Mouse (Mus musculus) thymus, postnatal 0 days (tissue): ENCODE measurements around the gene Map3k3. TPM values are rescaled to one million over a fixed set of nuclear protein-coding genes. Genes with fewer than 3 reads are reported as not detected.
"Not testable (repeated sequence)": the region's sequence is repeated elsewhere in the genome, so short reads cannot be mapped to it uniquely, and the experiment has no call there.

Experiments
- DNase-seq: peaks from one replicate; pipeline ENCODE4 v3.0.0-alpha.2; 2015; ENCODE audit warnings: low spot score
- polyA plus RNA-seq: library from polyadenylated mRNA; unstranded; fragments of >200 nt; fragmentation: Nextera tagmentation; extraction: Ambion mirVana; gene quantifications from 2 replicates; pipeline ENCODE4 v1.2.1, GENCODE M21; 2015

The Map3k3 gene
- polyA plus RNA-seq, 1 experiment from 2014 or later = 16.9 TPM

DNA sequence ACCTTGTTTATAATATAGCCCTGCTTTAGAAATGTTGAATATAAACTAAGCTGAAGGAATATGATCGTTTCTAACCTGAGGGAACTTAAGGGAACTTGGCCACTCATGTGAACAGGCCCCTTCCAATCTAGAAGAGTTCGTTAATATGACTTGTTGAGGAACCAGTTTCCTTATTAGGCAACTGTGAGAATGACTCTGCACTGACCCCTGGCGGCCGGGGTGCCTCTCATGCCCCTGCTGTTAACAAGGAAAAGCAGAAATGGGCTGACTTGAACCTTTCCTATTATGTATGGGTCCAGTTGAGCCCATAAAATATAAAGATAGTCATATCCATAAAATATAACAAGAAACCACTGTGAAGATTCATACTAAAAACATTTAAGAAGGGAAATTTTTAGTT is 8.1 kb upstream of the Map3k3 start:
- DNase-seq = peak; percentile 78

DNA sequence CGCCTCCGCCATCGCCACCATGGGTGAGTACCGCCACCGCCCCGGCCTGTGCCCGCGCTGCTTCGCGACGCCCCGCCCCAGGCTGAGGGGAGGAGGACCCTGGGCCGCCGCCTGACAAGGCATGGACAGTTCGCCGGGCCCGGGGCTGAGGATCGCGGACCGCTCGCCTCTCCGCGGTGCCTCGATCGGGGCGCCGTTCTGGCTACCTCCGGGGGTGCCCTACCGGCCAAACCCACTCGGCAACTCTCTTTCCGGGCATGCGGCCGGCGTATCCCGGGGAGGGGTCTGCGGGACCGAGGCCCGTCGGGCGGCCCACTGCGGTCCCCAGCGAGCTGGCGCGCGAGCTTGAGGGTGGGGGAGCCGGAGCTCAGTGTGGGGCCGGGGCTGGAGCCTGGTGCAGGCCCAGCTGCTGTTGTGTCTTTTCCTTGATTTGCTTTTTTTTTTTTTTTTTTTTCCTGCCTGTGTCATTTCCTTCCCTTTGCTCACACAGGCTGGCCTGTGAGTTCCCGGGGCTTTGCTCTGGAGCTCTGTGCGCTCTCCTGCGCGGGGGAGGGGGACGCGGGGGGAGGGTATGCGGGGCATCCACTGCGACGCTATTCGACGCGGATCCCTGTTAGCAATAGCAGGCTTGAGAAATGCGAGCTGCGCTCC is 623 bp downstream of the Map3k3 start:
- DNase-seq = peak; percentile 70

DNA sequence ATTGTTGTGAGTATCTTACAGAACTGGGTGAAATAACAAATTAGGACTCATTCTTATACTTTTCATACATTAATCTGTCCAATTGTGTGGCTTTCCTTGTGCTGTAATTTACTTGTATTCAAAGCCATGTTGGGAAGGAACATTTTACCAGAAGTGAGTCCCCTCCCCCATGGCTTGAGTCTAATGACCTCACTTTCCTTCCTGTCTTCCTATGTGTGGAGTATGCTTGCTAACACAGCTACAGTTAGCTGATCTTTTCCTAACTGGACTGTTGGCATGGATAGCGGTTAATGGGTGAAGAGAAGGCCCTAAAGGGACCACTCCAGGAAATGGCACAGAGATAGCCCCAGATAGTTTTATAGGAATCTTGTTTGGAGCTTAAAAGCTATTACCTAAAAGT is 13.8 kb downstream of the Map3k3 start:
- DNase-seq = no peak

DNA sequence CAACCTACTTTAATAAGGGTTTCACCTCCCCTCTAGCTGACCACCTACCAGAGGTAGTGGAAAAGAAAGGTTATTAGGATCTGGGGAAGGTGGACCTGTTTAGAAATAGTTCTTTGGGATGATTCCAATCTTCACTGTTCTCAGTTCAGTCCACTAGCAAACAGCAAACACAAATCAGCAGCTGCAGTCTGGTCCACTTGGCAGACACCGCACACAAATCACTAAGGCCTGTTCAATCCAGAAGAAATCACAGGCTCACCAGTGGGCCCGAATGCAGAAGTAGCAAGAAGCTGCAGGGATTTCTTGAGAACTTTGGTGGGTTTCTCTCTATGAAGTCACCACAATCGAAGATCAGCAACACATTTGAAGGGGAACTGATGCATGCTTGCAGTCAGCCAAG is 18.5 kb downstream of the Map3k3 start:
- DNase-seq = no peak

DNA sequence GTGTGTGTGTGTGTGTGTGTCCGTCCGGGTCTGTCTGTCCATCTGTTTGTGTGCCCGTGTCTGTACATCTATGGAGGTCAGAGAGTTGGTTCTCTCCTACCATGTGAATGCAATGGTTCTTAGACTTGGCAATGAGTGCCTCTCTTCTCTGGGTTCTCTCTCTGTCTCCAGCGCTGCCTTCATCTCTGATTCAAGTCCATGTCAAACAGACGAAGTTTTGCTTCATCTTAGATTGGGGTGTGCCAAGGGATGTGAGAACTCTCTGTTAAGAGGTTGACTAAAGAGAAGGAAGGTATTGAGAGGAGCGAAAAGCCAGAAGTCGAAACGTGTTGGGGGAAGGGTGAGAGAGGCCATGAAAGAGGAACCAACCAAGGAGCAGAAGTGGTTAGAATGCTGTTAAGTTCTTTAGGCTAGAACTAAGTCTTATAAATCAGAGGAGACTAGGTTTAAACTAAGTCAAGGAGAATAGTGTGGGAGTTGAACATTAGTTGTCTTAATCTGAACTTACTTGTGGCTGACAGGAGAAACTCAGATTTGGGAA is 21.7 kb downstream of the Map3k3 start:
- peak; percentile 8 for DNase-seq

DNA sequence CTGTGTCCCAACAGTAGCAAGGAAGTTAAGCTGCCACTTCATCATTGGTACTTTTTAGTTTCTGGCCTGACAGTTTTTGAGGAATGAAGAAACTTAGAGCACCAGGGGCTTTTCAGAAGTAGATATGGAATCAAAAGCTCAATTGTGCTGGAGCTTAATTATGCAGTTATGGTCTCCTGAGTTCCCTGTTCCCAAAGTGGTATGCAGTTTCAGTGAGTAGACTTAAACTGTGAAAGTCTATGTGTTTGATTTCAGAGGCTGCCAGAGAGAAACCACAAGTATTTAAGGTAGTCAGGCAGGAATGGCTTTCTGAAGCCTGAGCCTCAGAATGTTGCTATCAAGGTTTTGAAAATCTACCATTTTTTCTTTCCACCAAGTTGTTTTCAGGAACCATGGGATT is 27.3 kb downstream of the Map3k3 start:
- no peak for DNase-seq

DNA sequence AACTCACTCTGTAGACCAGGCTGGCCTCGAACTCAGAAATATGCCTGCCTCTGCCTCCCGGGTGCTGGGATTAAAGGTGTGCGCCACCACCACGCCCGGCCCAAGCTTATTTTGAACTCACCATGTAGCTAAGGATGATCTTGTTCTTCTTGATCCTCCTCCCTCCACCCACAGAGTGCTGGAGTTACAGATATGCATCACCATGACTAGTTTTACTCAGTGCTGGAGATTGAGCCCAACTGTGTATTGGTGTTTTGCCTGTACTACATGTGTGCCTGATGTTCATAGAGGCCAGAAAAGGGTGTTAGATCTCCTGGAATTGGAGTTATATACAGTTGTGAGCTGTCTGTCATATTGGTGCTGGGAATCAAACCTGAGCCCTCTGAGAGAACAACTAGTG is 37.8 kb downstream of the Map3k3 start:
- DNase-seq = no peak

DNA sequence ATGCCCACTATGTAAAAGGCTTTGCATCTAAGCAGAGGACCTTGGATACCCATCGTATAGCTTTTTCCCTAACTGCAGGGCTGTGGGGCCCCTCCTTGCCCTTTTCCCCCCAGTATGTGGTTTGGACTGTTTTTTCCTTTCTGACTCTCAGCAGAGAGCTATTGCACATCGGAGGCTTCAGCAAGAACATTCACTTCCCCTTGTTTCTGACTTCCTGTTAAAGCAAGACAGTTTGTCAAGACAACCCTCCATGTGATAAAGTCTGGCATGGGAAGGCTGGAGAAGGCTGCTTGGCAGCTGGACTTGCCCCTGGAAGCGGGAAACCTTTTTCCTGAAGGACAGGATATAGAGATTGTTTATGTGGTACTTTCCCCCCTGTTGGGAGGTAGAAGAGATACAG is 38.3 kb downstream of the Map3k3 start:
- peak; percentile 41 for DNase-seq

DNA sequence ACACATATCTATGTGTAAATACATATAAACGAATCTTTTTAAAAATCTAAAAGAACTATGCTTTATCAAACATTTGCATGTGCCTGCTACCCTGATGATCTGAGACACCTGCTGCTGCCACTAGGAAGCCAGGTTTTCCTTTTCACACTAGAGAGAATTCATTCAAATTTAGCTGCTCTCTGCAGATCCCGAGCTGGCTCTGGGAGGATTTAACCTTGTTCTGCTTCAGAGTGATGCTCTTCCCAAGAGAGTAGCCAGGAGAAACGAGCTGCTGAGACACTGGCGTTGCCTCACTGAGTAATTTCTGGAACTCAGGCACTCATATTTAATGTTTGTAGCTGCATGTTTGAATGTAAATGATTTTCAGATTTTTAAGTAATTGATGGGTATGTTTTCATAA is 40.4 kb downstream of the Map3k3 start:
- no peak for DNase-seq

DNA sequence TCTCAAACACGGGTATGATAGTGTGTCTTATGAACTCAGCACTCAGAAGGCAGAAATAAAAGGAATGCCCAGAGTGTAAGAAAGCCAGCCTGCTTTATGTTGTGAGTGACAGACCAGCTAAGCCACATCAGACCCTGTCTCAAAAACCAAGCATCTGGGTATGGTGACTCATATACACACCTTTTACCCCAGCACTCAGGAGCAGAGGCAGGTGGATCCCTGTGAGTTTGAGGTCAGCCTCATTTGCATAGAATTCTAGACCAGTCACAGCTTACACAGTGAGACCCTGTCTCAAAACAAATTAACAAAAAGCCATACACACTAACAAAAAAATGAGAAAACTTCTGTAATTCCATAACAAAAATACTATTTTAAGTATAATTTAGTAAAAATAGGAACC is 41.4 kb downstream of the Map3k3 start:
- DNase-seq = no peak

DNA sequence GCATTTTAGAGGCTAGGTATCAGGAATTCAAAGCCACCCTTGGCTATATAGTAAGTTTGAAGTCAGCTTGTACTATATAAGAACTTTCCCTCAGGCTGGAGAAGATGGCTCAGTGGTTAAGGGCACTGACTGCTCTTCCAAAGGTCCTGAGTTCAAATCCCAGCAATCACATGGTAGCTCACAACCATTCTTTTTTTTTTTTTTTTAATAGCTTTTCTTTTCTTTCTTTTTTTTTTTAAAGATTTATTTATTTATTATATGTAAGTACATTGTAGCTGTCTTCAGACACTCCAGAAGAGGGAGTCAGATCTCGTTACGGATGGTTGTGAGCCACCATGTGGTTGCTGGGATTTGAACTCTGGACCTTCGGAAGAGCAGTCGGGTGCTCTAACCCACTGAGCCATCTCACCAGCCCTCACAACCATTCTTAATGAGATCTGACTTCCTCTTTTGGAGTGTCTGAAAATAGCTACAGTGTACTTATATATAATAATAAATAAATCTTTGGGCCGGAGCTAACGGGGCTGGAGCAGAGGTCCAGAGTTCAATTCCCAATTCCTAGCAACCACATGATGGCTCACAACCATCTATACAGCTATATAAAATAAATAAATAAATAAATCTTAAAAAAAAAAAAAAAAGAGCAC is 42.4 kb downstream of the Map3k3 start:
- not testable (repeated sequence) for DNase-seq

DNA sequence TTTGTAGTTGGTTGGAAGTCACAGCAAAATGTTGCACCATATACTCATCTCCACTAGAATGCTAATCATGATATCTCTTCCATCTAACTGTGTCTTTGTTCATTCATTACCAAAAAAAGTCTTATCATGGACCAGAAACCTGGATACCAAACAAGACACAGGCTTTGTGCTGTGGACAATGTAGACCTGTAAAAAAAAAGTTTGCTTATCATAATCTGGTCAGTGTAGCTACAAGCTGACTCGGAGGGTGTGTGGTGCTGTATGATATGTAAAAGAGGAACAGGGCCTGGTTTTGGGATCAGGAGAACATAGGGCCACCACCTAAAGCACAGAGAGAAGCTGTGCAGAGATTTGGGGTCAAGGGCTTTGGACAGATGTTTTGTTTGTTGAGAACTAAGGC is 45.1 kb downstream of the Map3k3 start:
- no peak for DNase-seq

DNA sequence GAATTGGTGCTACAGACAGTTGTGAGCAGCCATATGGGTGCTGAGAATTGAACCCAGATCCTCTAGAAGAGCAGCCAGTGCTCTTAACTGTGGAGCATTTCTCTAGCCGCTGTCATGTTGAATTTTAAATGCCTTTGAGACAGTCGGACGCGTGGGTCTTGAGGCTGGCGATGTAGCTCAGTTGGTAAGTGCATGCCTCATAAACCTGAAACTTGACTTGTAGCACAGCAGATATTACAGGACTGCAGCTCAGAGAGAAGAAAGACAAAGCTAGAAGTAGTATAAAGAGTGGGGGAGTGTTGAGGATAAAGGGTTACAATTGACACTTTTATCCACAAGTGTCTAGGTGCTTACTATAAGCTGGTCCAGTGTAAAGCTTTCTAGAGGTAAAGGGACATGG is 48.1 kb downstream of the Map3k3 start:
- no peak for DNase-seq

DNA sequence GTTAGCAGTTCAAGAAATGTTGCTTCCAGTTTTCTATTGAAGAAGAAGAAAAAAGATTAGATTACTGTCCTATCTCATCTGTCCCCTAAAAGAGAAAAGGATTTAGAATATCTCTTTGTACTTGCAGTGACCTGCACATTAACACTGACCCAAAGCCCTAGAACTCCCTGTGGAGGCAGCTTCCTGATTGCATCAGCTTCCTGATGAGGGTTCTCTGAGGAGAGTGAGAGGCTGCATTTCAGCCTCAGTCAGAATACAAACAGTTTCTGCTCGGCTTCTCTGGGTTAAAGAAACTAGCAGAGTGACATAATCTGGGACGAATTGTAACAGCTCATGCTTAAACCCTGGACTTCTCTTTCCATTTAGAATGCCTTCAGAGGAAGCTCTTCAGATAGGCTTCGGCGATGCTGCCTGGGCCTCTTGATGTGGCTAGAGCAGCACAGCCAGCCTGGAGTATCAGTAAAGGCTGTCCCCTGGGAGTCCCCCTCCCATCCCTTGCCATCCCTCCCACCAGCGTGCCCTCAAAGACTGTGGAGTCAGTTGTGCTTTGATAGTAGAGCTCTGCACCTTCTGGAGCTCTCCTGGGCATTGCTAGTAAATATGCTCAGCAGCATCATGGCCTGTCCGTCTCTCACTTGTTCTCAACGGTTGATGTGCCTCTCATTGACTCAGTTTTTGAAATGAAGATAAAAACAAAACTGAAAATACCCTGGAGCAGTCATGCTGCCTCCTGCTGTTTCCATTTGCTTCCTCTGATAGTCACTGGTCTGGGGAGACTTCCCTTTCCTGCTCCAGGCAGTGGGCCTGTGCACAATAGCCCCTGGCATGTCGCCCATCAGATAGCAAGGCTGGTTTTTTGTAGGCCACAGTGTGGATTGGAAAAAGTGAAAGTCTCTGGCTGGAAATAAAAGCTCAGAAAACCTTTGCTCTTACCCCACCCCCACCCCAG is 50.4 kb downstream of the Map3k3 start:
- peak; percentile 14 for DNase-seq

DNA sequence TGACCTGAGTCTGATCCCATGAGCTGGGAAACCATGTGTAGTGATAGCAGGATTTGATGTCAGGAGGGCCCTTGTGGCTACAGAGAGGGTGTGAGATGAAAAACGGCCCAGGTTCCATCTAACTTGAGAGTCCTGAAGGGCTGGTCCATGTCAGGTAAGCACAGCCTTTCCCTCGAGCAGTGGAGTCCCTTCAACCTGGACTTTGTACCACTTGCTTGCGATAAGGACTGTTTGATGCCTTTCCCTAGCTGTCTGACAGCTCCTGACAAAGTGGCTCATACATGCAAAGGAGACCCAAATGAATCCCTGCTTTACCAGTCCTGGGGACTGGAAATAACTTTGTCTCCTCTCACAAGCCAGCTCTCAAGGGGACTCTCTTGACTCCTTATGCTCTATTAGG is 66.8 kb downstream of the Map3k3 start:
- DNase-seq = no peak

DNA sequence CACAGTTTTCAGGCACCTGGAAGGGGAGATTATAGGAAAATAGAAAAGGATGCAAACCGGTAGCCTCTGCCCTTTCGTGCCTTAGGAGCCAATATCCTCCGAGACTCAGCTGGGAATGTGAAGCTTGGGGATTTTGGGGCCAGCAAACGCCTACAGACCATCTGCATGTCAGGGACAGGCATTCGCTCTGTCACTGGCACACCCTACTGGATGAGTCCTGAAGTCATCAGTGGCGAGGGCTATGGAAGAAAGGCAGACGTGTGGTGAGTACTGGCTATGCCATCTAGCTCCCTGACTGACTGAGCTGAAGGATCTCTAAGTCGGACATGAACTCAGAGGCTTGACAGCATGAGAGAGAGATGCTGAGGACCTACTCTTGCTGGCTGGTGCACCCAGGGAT is 67.7 kb downstream of the Map3k3 start:
- no peak for DNase-seq

DNA sequence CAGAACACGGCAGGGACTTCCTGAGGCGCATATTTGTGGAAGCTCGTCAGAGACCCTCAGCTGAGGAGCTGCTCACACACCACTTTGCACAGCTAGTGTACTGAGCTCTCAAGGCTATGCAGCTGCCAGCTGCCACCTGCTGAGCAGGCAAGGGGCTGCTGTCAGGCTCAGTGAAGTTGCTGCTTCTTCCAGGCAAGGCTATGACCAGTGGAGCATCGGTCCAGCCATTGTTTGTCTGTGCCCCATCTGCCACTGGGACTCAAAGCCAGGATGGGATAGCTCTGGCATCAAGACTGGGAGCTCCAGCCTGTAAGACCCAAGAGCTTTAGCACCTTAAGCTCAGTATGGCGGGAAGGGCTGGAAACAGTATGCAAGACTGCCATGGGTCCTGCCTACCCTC is 69.7 kb downstream of the Map3k3 start:
- peak; percentile 34 for DNase-seq

DNA sequence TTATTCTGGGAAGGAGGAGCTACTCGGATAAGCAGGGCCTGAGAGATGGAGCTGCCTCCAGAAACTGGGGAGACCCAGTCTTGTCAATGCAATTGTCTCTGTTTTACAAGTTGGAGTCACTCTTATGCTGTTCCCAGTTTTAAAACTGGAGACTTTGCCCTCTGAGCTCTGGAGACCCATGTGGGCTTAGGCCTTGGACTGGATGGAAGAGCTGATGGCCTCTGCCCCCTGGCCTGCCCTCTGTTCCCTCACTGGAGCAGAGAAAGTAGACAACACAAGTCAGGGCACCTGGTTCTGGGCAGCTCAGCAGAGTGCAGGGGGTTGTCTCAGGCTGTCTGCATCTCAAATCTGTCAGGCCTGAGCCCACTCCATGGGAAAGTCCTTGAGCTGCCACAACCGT is 70.4 kb downstream of the Map3k3 start:
- no peak for DNase-seq

DNA sequence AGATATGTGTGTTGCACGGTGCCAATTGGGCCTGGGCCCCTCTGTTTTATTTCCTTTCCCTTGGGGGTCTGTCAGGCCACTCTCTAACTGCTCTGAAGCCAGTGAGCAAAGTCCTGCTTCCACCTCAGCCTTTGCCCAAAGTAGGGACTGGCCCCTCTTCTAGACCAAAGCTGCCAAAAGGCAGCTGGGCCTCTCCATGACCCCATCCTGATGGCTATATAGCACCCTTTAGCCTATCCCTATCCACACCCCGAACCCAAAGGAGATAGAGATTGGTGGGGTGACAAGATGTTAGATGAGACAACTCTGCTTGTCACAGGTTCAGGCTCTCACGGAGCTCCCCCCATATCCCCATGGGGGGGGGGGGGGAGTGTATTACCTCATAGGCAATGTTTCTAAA is 71.3 kb downstream of the Map3k3 start:
- DNase-seq = no peak

DNA sequence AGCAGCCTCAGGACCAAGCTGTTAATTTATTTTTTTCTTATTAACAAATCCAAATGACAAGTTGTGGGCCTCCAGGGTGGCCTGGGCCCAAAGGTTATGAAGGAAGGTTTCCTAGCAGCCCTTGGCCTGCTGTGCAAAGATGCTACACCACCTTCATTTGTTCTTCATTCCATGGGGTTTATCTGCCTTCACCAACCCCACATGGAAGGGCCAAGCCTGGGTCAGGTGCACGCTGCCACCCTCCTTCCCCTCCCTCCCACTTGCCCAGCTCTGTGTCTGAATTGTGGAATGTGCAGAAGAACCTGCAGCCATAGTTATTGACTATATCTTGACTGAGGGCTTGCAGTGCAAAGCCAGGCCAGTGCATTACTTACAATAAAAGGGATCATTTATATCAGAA is 71.8 kb downstream of the Map3k3 start:
- no peak for DNase-seq

DNA sequence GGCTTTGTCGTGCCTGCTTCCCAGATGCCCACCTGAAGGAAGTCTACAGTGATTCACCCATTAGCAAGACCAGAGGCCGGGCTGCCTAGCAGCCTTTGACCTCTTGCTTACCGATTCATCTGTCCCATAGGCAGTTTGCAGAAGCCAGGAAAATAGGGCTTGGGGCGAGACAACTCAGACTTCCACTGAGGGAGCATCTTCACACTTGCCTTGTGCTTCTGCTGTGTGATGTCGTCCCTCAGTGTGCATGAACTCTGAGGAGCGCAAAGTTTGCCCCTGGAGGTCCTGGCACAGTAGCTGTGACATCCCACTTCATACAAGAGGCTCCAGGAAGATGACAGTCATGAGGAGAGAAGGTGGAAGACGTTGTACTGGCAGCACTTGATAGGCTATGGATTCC is 72.7 kb downstream of the Map3k3 start:
- DNase-seq = no peak
